Mouse (Mus musculus): ENCODE data around the gene D17Wsu92e.

- no peak for TF ChIP-seq CTCF (IDR thresholded peaks at IDR 0.05; ENCODE audit: control insufficient read depth, insufficient read depth, low read length)
- TF ChIP-seq POLR2A (IDR thresholded peaks at IDR 0.05; ENCODE audit: borderline replicate concordance, control insufficient read depth, low read depth, low read length) = no peak
These were observed 45.0 kb upstream of the D17Wsu92e start for GRCm38 (mm10) chr17:27865461-27865860.

All from bone marrow, adult 2 months (tissue).